Mouse (Mus musculus) liver, embryonic 14.5 days (tissue): ENCODE data around the gene Mrps21. TPM values are rescaled to one million over a fixed set of nuclear protein-coding genes. Genes with fewer than 3 reads are reported as not detected.
A peak's percentile ranks its signal among the peaks of the same experiment; 100 is the strongest.

Experiments used
- ATAC-seq: fragments of 200-750 bp; cut with Nextera tagmentation; 2 replicates; pipeline ENCODE4 v1.8.0; 2017; ENCODE audit warnings: moderate number of reproducible peaks, mild to moderate bottlenecking, moderate library complexity; ENCODE audit not compliant: insufficient read depth
- DNase-seq, 3 experiments: peaks; one replicate each; pipeline ENCODE4 v3.0.0-alpha.2; 2012 to 2013; ENCODE audit warnings: low read depth in 3 of 3, low spot score in 3 of 3
- H3K27ac ChIP-seq: fragments of 300-500 bp; sonication (generic); 2 replicates; pipeline ENCODE4 v1.5.1; 2014; ENCODE audit warnings: moderate library complexity, mild to moderate bottlenecking, control low read depth, inconsistent platforms
- H3K27me3 ChIP-seq: fragments of 300-500 bp; sonication (generic); 2 replicates; pipeline ENCODE4 v1.6.1; 2014; ENCODE audit warnings: mild to moderate bottlenecking, low read length, moderate library complexity; ENCODE audit not compliant: control insufficient read depth, insufficient read depth
- H3K36me3 ChIP-seq: fragments of 300-500 bp; sonication (generic); replicated peaks from 2 replicates; pipeline ENCODE4 v1.6.1; 2014; ENCODE audit warnings: low read depth; ENCODE audit not compliant: control insufficient read depth, insufficient read depth
- H3K4me1 ChIP-seq, 2 experiments: fragments of 200-500 bp in 1 of 2; fragments of 300-500 bp in 1 of 2; sonication (generic) in 1 of 2; replicated peaks; 2 replicates each; pipeline ENCODE4 v1.6.1; 2012 to 2014; ENCODE audit warnings: antibody characterized with exemption in 1 of 2, inconsistent platforms in 1 of 2, low read length in 1 of 2; ENCODE audit not compliant: control insufficient read depth in 2 of 2, insufficient read depth in 2 of 2
- H3K4me2 ChIP-seq: fragments of 300-500 bp; sonication (generic); 2 replicates; pipeline ENCODE4 v1.6.1; 2014; ENCODE audit warnings: low read depth, mild to moderate bottlenecking, control low read depth, moderate library complexity
- H3K4me3 ChIP-seq, 2 experiments: fragments of 200-500 bp in 1 of 2; fragments of 300-500 bp in 1 of 2; sonication (generic) in 1 of 2; 2 replicates each; pipeline ENCODE4 v1.5.1; 2012 to 2014; ENCODE audit warnings: low read depth in 2 of 2, low read length in 2 of 2, mild to moderate bottlenecking in 2 of 2, control low read depth in 1 of 2, inconsistent platforms in 1 of 2, moderate library complexity in 1 of 2; ENCODE audit not compliant: insufficient read depth in 1 of 2
- H3K9ac ChIP-seq: fragments of 300-500 bp; sonication (generic); replicated peaks from 2 replicates; pipeline ENCODE4 v1.6.1; 2014; ENCODE audit warnings: mild to moderate bottlenecking, control low read depth, moderate library complexity
- H3K9me3 ChIP-seq: fragments of 300-500 bp; sonication (generic); 2 replicates; pipeline ENCODE4 v1.6.1; 2016; ENCODE audit warnings: low read length, mixed read lengths; ENCODE audit not compliant: control insufficient read depth
- CTCF ChIP-seq: IDR thresholded peaks from 2 replicates; pipeline ENCODE4 v1.5.1; 2016; ENCODE audit warnings: antibody characterized with exemption, low read depth, control low read depth
- EP300 ChIP-seq: IDR thresholded peaks from 2 replicates; pipeline ENCODE4 v1.6.1; 2016; ENCODE audit warnings: antibody characterized with exemption, low read depth
- whole genome bisulfite sequencing: fragments of 180-500 bp; shearing (Covaris S2); extraction: QIAGEN DNeasy Blood & Tissue Kit; methylation state at CpG from one replicate; pipeline ENCODE4 v1.1.7; 2014; ENCODE audit not compliant: insufficient replicate concordance; 5-methylcytosine and 5-hydroxymethylcytosine counted together
- polyA plus RNA-seq, 2 experiments: library from polyadenylated mRNA; depleted of rRNA in 1 of 2; stranded (reverse) in 1 of 2; unstranded in 1 of 2; fragments of >200 nt; fragmentation: Nextera tagmentation in 1 of 2; extraction: Ambion mirVana in 1 of 2; gene quantifications; 2 replicates each; pipeline versions ENCODE4 v1.2.1 to v1.2.3; 2012 to 2014

Mrps21 gene
- polyA plus RNA-seq, 2 experiments: 119 to 224 TPM

GRCm38 (mm10) chr3:95906860-95907259, 35.5 kb upstream of the Mrps21 start:
- DNase-seq: no peak
- Histone ChIP-seq H3K4me2 (peak overlapping the region; percentile 60), H3K27me3 (peaks cover 41% of the 10 kb centered on the region), H3K4me3 (peak overlapping the region; percentile 9 to 25; a peak in 2 of 4 replicates), H3K27ac (no peak overlapping the region), H3K9ac (no peak overlapping the region), H3K9me3 (no peaks in the 10 kb centered on the region), H3K36me3 (no peaks in the 10 kb centered on the region), H3K4me1 (peaks cover 0 to 14% of the 10 kb centered on the region in 2 experiments; a peak in 2 of 4 replicates)
- no peak for ATAC-seq
- under 1% methylated on average over 12 of the region's 12 CpGs for WGBS
- no peak for TF ChIP-seq EP300
- peak; percentile 87 for TF ChIP-seq CTCF

- Histone ChIP-seq H3K9ac (no peak overlapping the region), H3K27me3 (peaks cover 47% of the 10 kb centered on the region), H3K36me3 (no peaks in the 10 kb centered on the region), H3K4me2 (peak overlapping the region; percentile 60), H3K4me3 (peak overlapping the region; percentile 21 to 25; a peak in 3 of 4 replicates), H3K27ac (no peak overlapping the region), H3K9me3 (no peaks in the 10 kb centered on the region), H3K4me1 (peaks cover 0 to 14% of the 10 kb centered on the region in 2 experiments; a peak in 2 of 4 replicates)
- WGBS: under 1% methylated on average over 12 of the region's 12 CpGs
- ATAC-seq: no peak
- TF ChIP-seq CTCF (peak; percentile 63), EP300 (no peak)
- no peak for DNase-seq
These were observed 34.7 kb upstream of the Mrps21 start for GRCm38 (mm10) chr3:95905940-95906492.

GRCm38 (mm10) chr3:95905146-95905939, 34.0 kb upstream of the Mrps21 start:
- peak overlapping the region; percentile 60 for H3K4me2 ChIP-seq
- peak overlapping the region; percentile 33 to 39 for H3K4me3 ChIP-seq
- WGBS: under 1% methylated on average over 18 of the region's 18 CpGs
- H3K9ac ChIP-seq: no peak overlapping the region
- H3K27me3 ChIP-seq: peaks cover 47% of the 10 kb centered on the region
- no peak for TF ChIP-seq EP300
- TF ChIP-seq CTCF: no peak
- no peak for DNase-seq
- H3K36me3 ChIP-seq: no peaks in the 10 kb centered on the region
- H3K4me1 ChIP-seq: peaks cover 0 to 14% of the 10 kb centered on the region in 2 experiments; a peak in 2 of 4 replicates
- ATAC-seq: peak; percentile 56; the same call in 1 of the 2 replicates
- H3K9me3 ChIP-seq: no peaks in the 10 kb centered on the region
- no peak overlapping the region for H3K27ac ChIP-seq

- no peaks in the 10 kb centered on the region for H3K36me3 ChIP-seq
- H3K4me3 ChIP-seq: peak within 1 kb of the TSS; percentile 33 to 39
- H3K9ac ChIP-seq: peak within 1 kb of the TSS; percentile 13; the same call in 1 of the 2 replicates
- H3K27me3 ChIP-seq: peaks cover 47% of the 10 kb centered on the region
- no peaks in the 10 kb centered on the region for H3K9me3 ChIP-seq
- peak within 1 kb of the TSS; percentile 34 for H3K27ac ChIP-seq
- no peak for TF ChIP-seq CTCF
- no peak for TF ChIP-seq EP300
- DNase-seq: no peak
- 1% methylated on average over 15 of the region's 15 CpGs for WGBS
- peak within 1 kb of the TSS; percentile 60 for H3K4me2 ChIP-seq
- H3K4me1 ChIP-seq: peaks cover 0 to 14% of the 10 kb centered on the region in 2 experiments; a peak in 2 of 4 replicates
- ATAC-seq: no peak
These were observed 33.2 kb upstream of the Mrps21 start, which contains the start of gene Car14 for GRCm38 (mm10) chr3:95904568-95904967. Gene Car14, minus strand, starts transcription at chr3:95904691.
